Mouse (Mus musculus) kidney, postnatal 14 days (tissue): ENCODE results near the gene 4930523C07Rik.

Experiments
- DNase-seq: peaks from one replicate; pipeline ENCODE4 v3.0.0; 2022; ENCODE audit warnings: mixed read lengths

Gene 4930523C07Rik

GRCm38 (mm10) chr1:160105426-160105825 is 61.2 kb downstream of the 4930523C07Rik start:
- DNase-seq = no peak

GRCm38 (mm10) chr1:160108604-160109003 is 64.4 kb downstream of the 4930523C07Rik start:
- no peak for DNase-seq

- DNase-seq = no peak
These were observed 79.8 kb downstream of the 4930523C07Rik start for GRCm38 (mm10) chr1:160123957-160124356.
